Mouse (Mus musculus): Measurements from ENCODE around the gene Ubb. TPM values are rescaled to one million over a fixed set of nuclear protein-coding genes. Genes with fewer than 3 reads are reported as not detected.
"Not testable (repeated sequence)": the region's sequence is repeated elsewhere in the genome, so short reads cannot be mapped to it uniquely, and the experiment has no call there.

Ubb gene
- polyA plus RNA-seq (2015; fragmentation: Nextera tagmentation; extraction: Ambion mirVana): 4,671 and 4,745 TPM in 2 replicates

DNA sequence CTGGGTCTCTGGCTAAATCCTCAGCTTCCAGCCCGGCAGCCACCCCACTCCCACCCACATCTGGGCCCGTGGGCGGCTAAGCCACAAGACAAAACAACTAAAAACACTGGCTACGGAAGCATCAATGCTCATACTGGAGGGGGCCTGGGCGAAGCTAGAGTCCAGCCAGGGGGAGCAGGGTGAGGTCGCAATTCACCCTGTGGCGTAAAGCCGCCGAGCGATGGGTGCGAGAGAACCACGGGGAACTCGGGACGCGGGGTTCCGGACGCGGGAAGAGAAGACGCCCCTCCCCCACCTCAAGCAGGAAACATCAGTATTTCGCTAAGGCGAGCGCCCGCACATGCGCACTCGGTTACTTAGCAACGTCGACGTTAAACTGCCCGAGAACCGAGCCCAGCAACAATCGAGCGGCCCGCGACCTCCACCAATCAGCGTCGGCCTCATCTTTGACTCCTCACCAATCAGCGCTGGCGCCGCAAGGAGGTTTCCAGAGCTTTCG is at the start of gene Ubb:
Gene Ubb, plus strand, starts transcription at position 445 of the 499 bp plus-strand sequence.
- Histone ChIP-seq H3K4me1 (replicated peaks; ENCODE audit: control insufficient read depth, insufficient read depth, low read length) (peaks cover 31% of the 10 kb centered on the region), H3K9me3 (ENCODE audit: control insufficient read depth, low read length) (no peaks in the 10 kb centered on the region), H3K27ac (ENCODE audit: low read length) (peak within 1 kb of the TSS; percentile 97), H3K4me3 (replicated peaks; ENCODE audit: low read length) (peak within 1 kb of the TSS; percentile 66), H3K9ac (replicated peaks; ENCODE audit: low read depth, low read length) (peak within 1 kb of the TSS; percentile 97), H3K27me3 (replicated peaks; ENCODE audit: control insufficient read depth, insufficient read depth, low read length) (no peaks in the 10 kb centered on the region), H3K4me2 (ENCODE audit: low read length) (peak within 1 kb of the TSS; percentile 90), H3K36me3 (ENCODE audit: control insufficient read depth, insufficient read depth) (peaks cover 2% of the 10 kb centered on the region; the same call in 1 of the 2 replicates)
- ATAC-seq: peak; percentile 97
- WGBS: 1% methylated on average over 40 of the region's 40 CpGs

- no peaks in the 10 kb centered on the region for H3K4me1 ChIP-seq (replicated peaks; ENCODE audit: control insufficient read depth, insufficient read depth, low read length)
- no peak overlapping the region for H3K9ac ChIP-seq (replicated peaks; ENCODE audit: low read depth, low read length)
- H3K36me3 ChIP-seq (ENCODE audit: control insufficient read depth, insufficient read depth): no peaks in the 10 kb centered on the region
- ATAC-seq: no peak
- WGBS: 84% methylated on average over 4 of the region's 4 CpGs
- no peak overlapping the region for H3K4me3 ChIP-seq (replicated peaks; ENCODE audit: low read length)
- no peak overlapping the region for H3K27ac ChIP-seq (ENCODE audit: low read length)
- no peaks in the 10 kb centered on the region for H3K27me3 ChIP-seq (replicated peaks; ENCODE audit: control insufficient read depth, insufficient read depth, low read length)
- no peak overlapping the region for H3K4me2 ChIP-seq (ENCODE audit: low read length)
- H3K9me3 ChIP-seq (ENCODE audit: control insufficient read depth, low read length): no peaks in the 10 kb centered on the region
Observed at GRCm38 (mm10) chr11:62507683-62508082, 43.3 kb upstream of the Ubb start.

DNA sequence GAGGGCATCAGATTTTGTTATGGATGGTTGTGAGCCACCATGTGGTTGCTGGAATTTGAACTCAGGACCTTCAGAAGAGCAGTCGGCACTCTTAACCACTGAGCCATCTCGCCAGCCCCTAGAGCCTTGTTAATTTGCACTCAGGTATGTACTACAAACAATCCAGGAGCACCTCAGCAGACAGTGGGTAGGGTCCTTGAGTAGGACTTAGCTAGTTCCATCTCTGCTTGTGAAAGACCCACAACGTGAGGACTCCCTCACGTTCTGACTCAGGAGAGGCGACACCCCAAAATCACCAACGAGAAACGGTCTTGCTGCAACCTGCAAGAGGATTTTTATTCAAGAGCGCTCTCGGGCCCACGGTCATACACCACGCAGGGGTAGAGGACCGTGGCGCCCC is 42.6 kb upstream of the Ubb start:
- not testable (repeated sequence) for ATAC-seq; H3K4me2 ChIP-seq (ENCODE audit: low read length)
- WGBS: 95% methylated on average over 13 of the region's 13 CpGs

GRCm38 (mm10) chr11:62508816-62509215 is 42.2 kb upstream of the Ubb start:
- not testable (repeated sequence) for H3K4me2 ChIP-seq (ENCODE audit: low read length); H3K4me1 ChIP-seq (replicated peaks; ENCODE audit: control insufficient read depth, insufficient read depth, low read length); H3K9me3 ChIP-seq (ENCODE audit: control insufficient read depth, low read length); H3K9ac ChIP-seq (replicated peaks; ENCODE audit: low read depth, low read length); H3K36me3 ChIP-seq (ENCODE audit: control insufficient read depth, insufficient read depth); H3K27me3 ChIP-seq (replicated peaks; ENCODE audit: control insufficient read depth, insufficient read depth, low read length); ATAC-seq; H3K27ac ChIP-seq (ENCODE audit: low read length); H3K4me3 ChIP-seq (replicated peaks; ENCODE audit: low read length)
- 97% methylated on average over 4 of the region's 5 CpGs for WGBS

More for the DNA sequence above, 42.6 kb upstream of the Ubb start:
- not testable (repeated sequence) for H3K9ac ChIP-seq (replicated peaks; ENCODE audit: low read depth, low read length); H3K9me3 ChIP-seq (ENCODE audit: control insufficient read depth, low read length); H3K4me3 ChIP-seq (replicated peaks; ENCODE audit: low read length); H3K27ac ChIP-seq (ENCODE audit: low read length); H3K27me3 ChIP-seq (replicated peaks; ENCODE audit: control insufficient read depth, insufficient read depth, low read length); H3K36me3 ChIP-seq (ENCODE audit: control insufficient read depth, insufficient read depth); H3K4me1 ChIP-seq (replicated peaks; ENCODE audit: control insufficient read depth, insufficient read depth, low read length)

- Histone ChIP-seq H3K9ac (replicated peaks; ENCODE audit: low read depth, low read length) (no peak overlapping the region), H3K27ac (ENCODE audit: low read length) (no peak overlapping the region), H3K9me3 (ENCODE audit: control insufficient read depth, low read length) (no peaks in the 10 kb centered on the region), H3K36me3 (ENCODE audit: control insufficient read depth, insufficient read depth) (no peaks in the 10 kb centered on the region), H3K27me3 (replicated peaks; ENCODE audit: control insufficient read depth, insufficient read depth, low read length) (no peaks in the 10 kb centered on the region), H3K4me2 (ENCODE audit: low read length) (no peak overlapping the region), H3K4me3 (replicated peaks; ENCODE audit: low read length) (no peak overlapping the region), H3K4me1 (replicated peaks; ENCODE audit: control insufficient read depth, insufficient read depth, low read length) (no peaks in the 10 kb centered on the region)
- WGBS: 86% methylated on average over 3 of the region's 3 CpGs
- ATAC-seq: no peak
Observed at GRCm38 (mm10) chr11:62509571-62509970, 41.4 kb upstream of the Ubb start.

DNA sequence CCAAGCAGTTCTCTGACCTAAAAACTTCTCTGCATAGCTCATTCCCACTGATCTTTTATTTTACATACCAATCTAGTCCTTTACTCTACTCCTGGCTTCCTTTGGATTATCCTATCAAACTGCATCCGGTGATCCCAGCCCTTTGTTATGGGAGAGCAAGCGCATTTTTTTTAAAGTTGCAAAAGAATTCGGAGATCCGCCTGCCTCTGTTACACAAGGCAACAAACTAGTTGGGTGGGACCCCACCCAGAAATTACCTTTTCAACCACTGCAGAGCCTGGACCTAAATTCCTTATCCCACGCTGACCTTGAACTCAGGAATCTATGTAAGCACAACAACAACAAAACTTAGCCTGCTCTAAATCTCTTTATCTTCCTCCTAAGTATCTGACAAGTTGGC is 40.0 kb upstream of the Ubb start:
- Histone ChIP-seq H3K4me2 (ENCODE audit: low read length) (no peak overlapping the region), H3K36me3 (ENCODE audit: control insufficient read depth, insufficient read depth) (no peaks in the 10 kb centered on the region), H3K4me1 (replicated peaks; ENCODE audit: control insufficient read depth, insufficient read depth, low read length) (no peaks in the 10 kb centered on the region), H3K9ac (replicated peaks; ENCODE audit: low read depth, low read length) (no peak overlapping the region), H3K27me3 (replicated peaks; ENCODE audit: control insufficient read depth, insufficient read depth, low read length) (no peaks in the 10 kb centered on the region), H3K27ac (ENCODE audit: low read length) (no peak overlapping the region), H3K9me3 (ENCODE audit: control insufficient read depth, low read length) (no peaks in the 10 kb centered on the region), H3K4me3 (replicated peaks; ENCODE audit: low read length) (no peak overlapping the region)
- ATAC-seq: no peak
- 88% methylated on average over 5 of the region's 5 CpGs for WGBS

- H3K27me3 ChIP-seq (replicated peaks; ENCODE audit: control insufficient read depth, insufficient read depth, low read length): no peaks in the 10 kb centered on the region
- no peak overlapping the region for H3K4me2 ChIP-seq (ENCODE audit: low read length)
- no peaks in the 10 kb centered on the region for H3K36me3 ChIP-seq (ENCODE audit: control insufficient read depth, insufficient read depth)
- 65% methylated on average over 13 of the region's 13 CpGs for WGBS
- no peaks in the 10 kb centered on the region for H3K4me1 ChIP-seq (replicated peaks; ENCODE audit: control insufficient read depth, insufficient read depth, low read length)
- H3K9ac ChIP-seq (replicated peaks; ENCODE audit: low read depth, low read length): no peak overlapping the region
- no peaks in the 10 kb centered on the region for H3K9me3 ChIP-seq (ENCODE audit: control insufficient read depth, low read length)
- no peak overlapping the region for H3K4me3 ChIP-seq (replicated peaks; ENCODE audit: low read length)
- no peak for ATAC-seq
- no peak overlapping the region for H3K27ac ChIP-seq (ENCODE audit: low read length)
Observed at GRCm38 (mm10) chr11:62511444-62512202, 39.3 kb upstream of the Ubb start.

GRCm38 (mm10) chr11:62512529-62513080 is 38.4 kb upstream of the Ubb start:
- WGBS: 90% methylated on average over 8 of the region's 8 CpGs
- H3K36me3 ChIP-seq (ENCODE audit: control insufficient read depth, insufficient read depth): no peaks in the 10 kb centered on the region
- H3K4me3 ChIP-seq (replicated peaks; ENCODE audit: low read length): no peak overlapping the region
- no peaks in the 10 kb centered on the region for H3K4me1 ChIP-seq (replicated peaks; ENCODE audit: control insufficient read depth, insufficient read depth, low read length)
- H3K4me2 ChIP-seq (ENCODE audit: low read length): no peak overlapping the region
- no peak overlapping the region for H3K27ac ChIP-seq (ENCODE audit: low read length)
- ATAC-seq: no peak
- no peaks in the 10 kb centered on the region for H3K27me3 ChIP-seq (replicated peaks; ENCODE audit: control insufficient read depth, insufficient read depth, low read length)
- no peaks in the 10 kb centered on the region for H3K9me3 ChIP-seq (ENCODE audit: control insufficient read depth, low read length)
- H3K9ac ChIP-seq (replicated peaks; ENCODE audit: low read depth, low read length): no peak overlapping the region

- Histone ChIP-seq H3K27ac (ENCODE audit: low read length) (no peak overlapping the region), H3K36me3 (ENCODE audit: control insufficient read depth, insufficient read depth) (no peaks in the 10 kb centered on the region), H3K27me3 (replicated peaks; ENCODE audit: control insufficient read depth, insufficient read depth, low read length) (no peaks in the 10 kb centered on the region), H3K4me1 (replicated peaks; ENCODE audit: control insufficient read depth, insufficient read depth, low read length) (no peaks in the 10 kb centered on the region), H3K4me2 (ENCODE audit: low read length) (no peak overlapping the region), H3K4me3 (replicated peaks; ENCODE audit: low read length) (no peak overlapping the region), H3K9ac (replicated peaks; ENCODE audit: low read depth, low read length) (no peak overlapping the region), H3K9me3 (ENCODE audit: control insufficient read depth, low read length) (no peaks in the 10 kb centered on the region)
- no peak for ATAC-seq
- WGBS: 75% methylated on average over 6 of the region's 6 CpGs
Observed at GRCm38 (mm10) chr11:62513311-62513710, 37.7 kb upstream of the Ubb start.

Measured in forebrain, embryonic 16.5 days (tissue).